Mouse (Mus musculus): ENCODE measurements around the gene Pan3. TPM values are rescaled to one million over a fixed set of nuclear protein-coding genes. Genes with fewer than 3 reads are reported as not detected.
A peak's percentile ranks its signal among the peaks of the same experiment; 100 is the strongest.

The Pan3 gene
- polyA plus RNA-seq, 1 experiment from 2014 or later, result 98.3 TPM

DNA sequence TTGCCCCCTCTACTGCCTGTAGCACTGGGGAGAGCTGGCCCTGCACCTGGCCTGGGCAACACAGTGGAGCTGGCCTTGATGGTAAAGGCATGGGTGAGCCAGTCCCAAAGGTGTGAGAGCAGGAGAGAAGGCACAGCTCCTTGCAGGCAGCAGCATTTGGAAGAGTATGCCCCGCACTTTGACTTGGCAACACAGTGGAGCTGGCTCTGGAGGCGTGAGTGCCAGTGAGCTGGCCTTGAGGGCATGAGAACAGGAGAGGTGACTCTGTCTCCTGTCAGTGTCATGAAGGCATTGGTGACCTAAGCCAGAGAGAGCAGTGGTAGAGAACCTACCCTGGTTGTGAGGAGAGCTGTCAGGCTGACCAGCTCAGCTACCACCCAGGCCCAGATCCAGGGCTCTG lies 49.4 kb downstream of the Pan3 start:
- no peak overlapping the region for H3K9ac ChIP-seq (replicated peaks; ENCODE audit: low read depth, low read length)
- no peaks in the 10 kb centered on the region for H3K36me3 ChIP-seq (ENCODE audit: control insufficient read depth, insufficient read depth, low read length)
- no peaks in the 10 kb centered on the region for H3K9me3 ChIP-seq (ENCODE audit: control insufficient read depth, low read depth, low read length)
- WGBS, result 92% methylated on average over 2 of the region's 2 CpGs
- 0 out of 2 replicates have a peak, but pooled peaks have one; percentile 6 for ATAC-seq (ENCODE audit: insufficient number of reproducible peaks, insufficient read depth, low FRiP score, low read depth)
- no peak overlapping the region for H3K27ac ChIP-seq (ENCODE audit: low read length)
- no peak overlapping the region for H3K4me2 ChIP-seq (replicated peaks; ENCODE audit: low read depth, low read length)
- H3K4me3 ChIP-seq (ENCODE audit: low read depth, low read length), result no peak overlapping the region
- no peaks in the 10 kb centered on the region for H3K27me3 ChIP-seq (ENCODE audit: control insufficient read depth, insufficient read depth, low read length)
- H3K4me1 ChIP-seq (ENCODE audit: control insufficient read depth, insufficient read depth, low read length), result no peaks in the 10 kb centered on the region

GRCm38 (mm10) chr5:147484142-147484541 lies 54.2 kb downstream of the Pan3 start:
- Histone ChIP-seq H3K27ac (ENCODE audit: low read length) (no peak overlapping the region), H3K4me3 (ENCODE audit: low read depth, low read length) (no peak overlapping the region), H3K36me3 (ENCODE audit: control insufficient read depth, insufficient read depth, low read length) (0 out of 2 replicates have a peak, but pooled peaks cover 3% of the 10 kb centered on the region), H3K4me1 (ENCODE audit: control insufficient read depth, insufficient read depth, low read length) (no peaks in the 10 kb centered on the region), H3K4me2 (replicated peaks; ENCODE audit: low read depth, low read length) (no peak overlapping the region), H3K27me3 (ENCODE audit: control insufficient read depth, insufficient read depth, low read length) (no peaks in the 10 kb centered on the region), H3K9me3 (ENCODE audit: control insufficient read depth, low read depth, low read length) (no peaks in the 10 kb centered on the region), H3K9ac (replicated peaks; ENCODE audit: low read depth, low read length) (no peak overlapping the region)
- 64% methylated on average over 3 of the region's 3 CpGs for WGBS
- no peak for ATAC-seq (ENCODE audit: insufficient number of reproducible peaks, insufficient read depth, low FRiP score, low read depth)

DNA sequence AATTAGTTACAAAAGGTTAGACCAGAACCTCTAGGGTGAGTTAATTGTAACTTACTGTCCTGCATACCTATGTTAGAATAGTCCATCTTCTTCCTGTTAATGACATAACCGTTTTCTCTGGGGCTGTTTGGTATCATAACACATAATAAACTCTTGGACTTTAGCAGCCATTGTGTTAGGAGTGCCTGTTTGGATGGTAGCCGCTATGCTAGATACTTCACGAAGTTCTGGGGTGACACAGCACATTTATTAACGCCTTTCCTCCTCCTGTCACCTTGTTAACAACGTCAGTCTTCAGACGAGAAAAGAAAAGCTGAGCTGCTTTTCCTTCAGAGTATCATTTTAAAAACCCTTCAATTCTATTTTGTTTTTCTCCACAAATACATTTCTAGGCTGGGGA lies 59.3 kb downstream of the Pan3 start:
- H3K4me3 ChIP-seq (ENCODE audit: low read depth, low read length), result no peak overlapping the region
- no peak overlapping the region for H3K4me2 ChIP-seq (replicated peaks; ENCODE audit: low read depth, low read length)
- H3K27me3 ChIP-seq (ENCODE audit: control insufficient read depth, insufficient read depth, low read length), result no peaks in the 10 kb centered on the region
- H3K9me3 ChIP-seq (ENCODE audit: control insufficient read depth, low read depth, low read length), result no peaks in the 10 kb centered on the region
- H3K36me3 ChIP-seq (ENCODE audit: control insufficient read depth, insufficient read depth, low read length), result 0 out of 2 replicates have a peak, but pooled peaks cover 3% of the 10 kb centered on the region
- ATAC-seq (ENCODE audit: insufficient number of reproducible peaks, insufficient read depth, low FRiP score, low read depth), result no peak
- no peak overlapping the region for H3K9ac ChIP-seq (replicated peaks; ENCODE audit: low read depth, low read length)
- H3K27ac ChIP-seq (ENCODE audit: low read length), result no peak overlapping the region
- no peaks in the 10 kb centered on the region for H3K4me1 ChIP-seq (ENCODE audit: control insufficient read depth, insufficient read depth, low read length)
- 70% methylated on average over 6 of the region's 6 CpGs for WGBS

DNA sequence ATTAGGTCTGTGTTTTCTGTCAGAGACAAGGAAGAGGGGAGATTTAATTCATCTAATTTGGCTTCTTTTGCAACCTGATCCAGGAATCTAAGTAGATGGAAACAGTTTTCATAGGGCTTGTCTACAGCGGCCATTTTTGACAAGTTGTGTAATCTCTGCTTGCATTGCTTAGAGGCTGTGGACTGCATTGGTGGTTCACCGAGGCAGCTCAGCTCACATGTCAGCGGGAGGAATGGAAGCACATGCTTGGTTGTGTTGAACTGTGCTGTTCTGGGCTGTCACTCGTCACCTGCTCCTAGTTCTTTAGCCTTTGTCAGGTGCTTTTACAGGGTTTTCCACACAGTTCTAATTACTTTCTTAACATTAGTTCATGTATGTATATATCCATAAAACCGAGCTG lies 60.9 kb downstream of the Pan3 start:
- 86% methylated on average over 5 of the region's 5 CpGs for WGBS
- ATAC-seq (ENCODE audit: insufficient number of reproducible peaks, insufficient read depth, low FRiP score, low read depth), result no peak

GRCm38 (mm10) chr5:147492511-147492910 lies 62.5 kb downstream of the Pan3 start:
- no peak for ATAC-seq (ENCODE audit: insufficient number of reproducible peaks, insufficient read depth, low FRiP score, low read depth)
- Histone ChIP-seq H3K9ac (replicated peaks; ENCODE audit: low read depth, low read length) (no peak overlapping the region), H3K4me2 (replicated peaks; ENCODE audit: low read depth, low read length) (no peak overlapping the region), H3K27ac (ENCODE audit: low read length) (no peak overlapping the region), H3K27me3 (ENCODE audit: control insufficient read depth, insufficient read depth, low read length) (no peaks in the 10 kb centered on the region), H3K36me3 (ENCODE audit: control insufficient read depth, insufficient read depth, low read length) (0 out of 2 replicates have a peak, but pooled peaks cover 3% of the 10 kb centered on the region), H3K4me3 (ENCODE audit: low read depth, low read length) (no peak overlapping the region), H3K4me1 (ENCODE audit: control insufficient read depth, insufficient read depth, low read length) (no peaks in the 10 kb centered on the region), H3K9me3 (ENCODE audit: control insufficient read depth, low read depth, low read length) (no peaks in the 10 kb centered on the region)
- 84% methylated on average over 3 of the region's 3 CpGs for WGBS

More for the DNA sequence above, 60.9 kb downstream of the Pan3 start:
- H3K27me3 ChIP-seq (ENCODE audit: control insufficient read depth, insufficient read depth, low read length), result no peaks in the 10 kb centered on the region
- no peak overlapping the region for H3K9ac ChIP-seq (replicated peaks; ENCODE audit: low read depth, low read length)
- 0 out of 2 replicates have a peak, but pooled peaks cover 3% of the 10 kb centered on the region for H3K36me3 ChIP-seq (ENCODE audit: control insufficient read depth, insufficient read depth, low read length)
- no peak overlapping the region for H3K4me2 ChIP-seq (replicated peaks; ENCODE audit: low read depth, low read length)
- no peaks in the 10 kb centered on the region for H3K9me3 ChIP-seq (ENCODE audit: control insufficient read depth, low read depth, low read length)
- no peaks in the 10 kb centered on the region for H3K4me1 ChIP-seq (ENCODE audit: control insufficient read depth, insufficient read depth, low read length)
- H3K4me3 ChIP-seq (ENCODE audit: low read depth, low read length), result no peak overlapping the region
- no peak overlapping the region for H3K27ac ChIP-seq (ENCODE audit: low read length)

DNA sequence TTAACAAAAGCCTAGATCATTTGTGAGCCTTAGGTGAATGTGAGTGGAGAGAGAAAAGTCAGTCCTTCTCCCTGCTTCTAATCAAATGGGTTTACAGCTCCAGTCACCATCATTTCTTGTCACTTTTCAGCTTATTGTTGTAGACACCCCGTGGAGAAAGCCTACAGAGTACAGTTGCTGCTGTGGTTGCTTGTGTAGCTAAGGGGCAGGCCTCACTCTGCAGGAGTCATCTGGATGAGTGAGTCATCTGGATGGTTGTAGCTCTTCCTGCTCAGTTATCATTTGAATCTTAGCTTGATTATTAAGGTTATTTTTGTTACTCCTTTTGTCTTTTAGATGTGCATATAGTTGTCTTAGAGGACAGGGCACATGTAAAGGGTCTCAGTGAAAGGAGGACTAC lies 63.2 kb downstream of the Pan3 start:
- Histone ChIP-seq H3K4me1 (ENCODE audit: control insufficient read depth, insufficient read depth, low read length) (no peaks in the 10 kb centered on the region), H3K36me3 (ENCODE audit: control insufficient read depth, insufficient read depth, low read length) (0 out of 2 replicates have a peak, but pooled peaks cover 3% of the 10 kb centered on the region), H3K27ac (ENCODE audit: low read length) (no peak overlapping the region), H3K4me3 (ENCODE audit: low read depth, low read length) (no peak overlapping the region), H3K9ac (replicated peaks; ENCODE audit: low read depth, low read length) (no peak overlapping the region), H3K4me2 (replicated peaks; ENCODE audit: low read depth, low read length) (no peak overlapping the region), H3K27me3 (ENCODE audit: control insufficient read depth, insufficient read depth, low read length) (no peaks in the 10 kb centered on the region), H3K9me3 (ENCODE audit: control insufficient read depth, low read depth, low read length) (no peaks in the 10 kb centered on the region)
- ATAC-seq (ENCODE audit: insufficient number of reproducible peaks, insufficient read depth, low FRiP score, low read depth), result no peak
- WGBS, result 63% methylated on average over 1 of the region's 1 CpGs

- Histone ChIP-seq H3K4me3 (ENCODE audit: low read depth, low read length) (no peak overlapping the region), H3K27me3 (ENCODE audit: control insufficient read depth, insufficient read depth, low read length) (no peaks in the 10 kb centered on the region), H3K9ac (replicated peaks; ENCODE audit: low read depth, low read length) (no peak overlapping the region), H3K4me1 (ENCODE audit: control insufficient read depth, insufficient read depth, low read length) (no peaks in the 10 kb centered on the region), H3K9me3 (ENCODE audit: control insufficient read depth, low read depth, low read length) (no peaks in the 10 kb centered on the region), H3K27ac (ENCODE audit: low read length) (no peak overlapping the region), H3K36me3 (ENCODE audit: control insufficient read depth, insufficient read depth, low read length) (no peaks in the 10 kb centered on the region), H3K4me2 (replicated peaks; ENCODE audit: low read depth, low read length) (no peak overlapping the region)
- WGBS, result 82% methylated on average over 8 of the region's 8 CpGs
- no peak for ATAC-seq (ENCODE audit: insufficient number of reproducible peaks, insufficient read depth, low FRiP score, low read depth)
These were observed 63.7 kb downstream of the Pan3 start for GRCm38 (mm10) chr5:147493685-147494084.

- H3K27ac ChIP-seq (ENCODE audit: low read length), result no peak overlapping the region
- H3K36me3 ChIP-seq (ENCODE audit: control insufficient read depth, insufficient read depth, low read length), result no peaks in the 10 kb centered on the region
- no peaks in the 10 kb centered on the region for H3K9me3 ChIP-seq (ENCODE audit: control insufficient read depth, low read depth, low read length)
- 84% methylated on average over 4 of the region's 4 CpGs for WGBS
- H3K27me3 ChIP-seq (ENCODE audit: control insufficient read depth, insufficient read depth, low read length), result no peaks in the 10 kb centered on the region
- H3K4me2 ChIP-seq (replicated peaks; ENCODE audit: low read depth, low read length), result no peak overlapping the region
- H3K9ac ChIP-seq (replicated peaks; ENCODE audit: low read depth, low read length), result no peak overlapping the region
- no peak overlapping the region for H3K4me3 ChIP-seq (ENCODE audit: low read depth, low read length)
- ATAC-seq (ENCODE audit: insufficient number of reproducible peaks, insufficient read depth, low FRiP score, low read depth), result no peak
- H3K4me1 ChIP-seq (ENCODE audit: control insufficient read depth, insufficient read depth, low read length), result no peaks in the 10 kb centered on the region
These were observed 64.4 kb downstream of the Pan3 start for GRCm38 (mm10) chr5:147494388-147494787.

- Histone ChIP-seq H3K9me3 (ENCODE audit: control insufficient read depth, low read depth, low read length) (no peaks in the 10 kb centered on the region), H3K27me3 (ENCODE audit: control insufficient read depth, insufficient read depth, low read length) (no peaks in the 10 kb centered on the region), H3K9ac (replicated peaks; ENCODE audit: low read depth, low read length) (no peak overlapping the region), H3K36me3 (ENCODE audit: control insufficient read depth, insufficient read depth, low read length) (no peaks in the 10 kb centered on the region), H3K4me3 (ENCODE audit: low read depth, low read length) (no peak overlapping the region), H3K27ac (ENCODE audit: low read length) (no peak overlapping the region), H3K4me2 (replicated peaks; ENCODE audit: low read depth, low read length) (no peak overlapping the region), H3K4me1 (ENCODE audit: control insufficient read depth, insufficient read depth, low read length) (no peaks in the 10 kb centered on the region)
- ATAC-seq (ENCODE audit: insufficient number of reproducible peaks, insufficient read depth, low FRiP score, low read depth), result no peak
- 79% methylated on average over 10 of the region's 10 CpGs for WGBS
These were observed 64.9 kb downstream of the Pan3 start for GRCm38 (mm10) chr5:147494791-147495376.

All from stomach, embryonic 14.5 days (tissue).